Mouse (Mus musculus): ENCODE measurements at regions not wholly inside any gene's neighbourhood (a gene's known extent, or its start where the extent isn't known, plus 50 kb on each side); places are given as distances from the start of the nearest gene placed in this dataset.
A peak's percentile ranks its signal among the peaks of the same experiment; 100 is the strongest.

DNA sequence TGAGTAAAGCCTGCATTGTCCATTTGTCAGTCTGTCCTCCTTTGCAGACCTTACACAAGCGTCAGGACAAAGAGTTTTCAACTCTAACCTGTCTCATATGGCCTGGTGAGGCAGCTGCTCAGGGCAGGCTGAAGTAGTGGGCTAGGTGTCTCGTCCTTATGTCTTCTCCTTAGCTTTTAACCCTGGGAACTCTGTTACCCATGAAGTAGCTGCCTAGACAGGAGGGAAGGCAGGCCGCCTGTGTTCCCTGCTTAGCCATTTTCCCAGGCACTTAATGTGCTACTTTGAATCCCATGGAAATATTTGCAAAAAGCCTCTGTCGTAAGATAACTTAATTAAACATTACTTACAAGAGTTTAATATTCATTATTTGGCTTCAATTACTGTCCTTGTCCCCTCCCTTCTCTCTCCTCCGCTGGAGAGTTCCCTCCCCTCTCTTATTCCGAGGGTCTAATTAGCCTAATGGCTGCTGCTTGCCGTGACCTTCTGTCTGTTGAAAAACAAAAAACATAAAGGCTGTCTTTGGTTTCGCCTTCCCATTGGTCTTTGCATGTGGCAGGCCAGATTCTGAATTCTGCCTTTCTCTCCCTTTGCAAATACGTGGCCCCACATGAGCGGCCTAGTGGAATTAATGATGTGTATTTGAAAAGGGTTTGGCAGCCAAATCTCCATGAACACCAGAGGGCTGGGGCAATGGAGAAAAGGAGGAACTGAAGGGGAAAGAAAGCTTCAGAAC, 642.2 kb upstream of the Fam160b2 start:
- H3K9me3 ChIP-seq (ENCODE audit: low read length) = no peaks in the 10 kb centered on the region
- ATAC-seq (ENCODE audit: low FRiP score) (peak; percentile 65), DNase-seq (ENCODE audit: low spot score) (peak; percentile 83)
- H3K27ac ChIP-seq (ENCODE audit: low read depth, low read length) = 0 out of 2 replicates have a peak overlapping the region, but pooled peaks have one; percentile 12
- 0 out of 2 replicates have a peak, but pooled peaks cover 3% of the 10 kb centered on the region for H3K4me1 ChIP-seq (ENCODE audit: insufficient read depth, low read length)
- H3K27me3 ChIP-seq (ENCODE audit: insufficient read depth, low read length) = no peaks in the 10 kb centered on the region
- 22% methylated on average over 10 of the region's 10 CpGs for WGBS
- H3K9ac ChIP-seq (replicated peaks; ENCODE audit: low read length, poor library complexity, severe bottlenecking) = no peak overlapping the region
- H3K36me3 ChIP-seq (ENCODE audit: insufficient read depth, low read length) = no peaks in the 10 kb centered on the region
- TF ChIP-seq CTCF (IDR thresholded peaks at IDR 0.05) = no peak
- no peak overlapping the region for H3K4me2 ChIP-seq (ENCODE audit: low read depth, low read length, poor library complexity, severe bottlenecking)
- H3K4me3 ChIP-seq (ENCODE audit: low read depth, low read length) = no peak overlapping the region

DNA sequence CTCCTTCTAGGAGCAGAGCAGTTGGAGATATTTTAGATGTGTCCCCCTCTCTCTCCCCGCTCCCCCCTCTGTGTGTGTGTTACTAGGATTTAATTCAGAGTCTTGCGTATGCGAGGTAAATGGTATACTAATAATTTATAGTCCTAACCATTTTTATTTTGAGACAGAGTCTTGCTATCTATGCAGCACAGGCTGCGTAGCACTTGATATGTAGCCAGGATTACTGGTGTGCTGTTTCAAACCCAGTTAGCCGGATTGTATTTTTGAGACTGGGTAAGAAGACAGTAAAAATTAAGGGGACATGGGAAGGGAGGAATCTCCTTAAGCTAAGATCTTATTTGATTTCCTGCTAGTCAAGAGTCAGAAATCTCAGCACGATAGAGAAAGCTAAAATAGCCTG, 636.6 kb upstream of the Fam160b2 start:
- TF ChIP-seq CTCF (IDR thresholded peaks at IDR 0.05) = no peak
- no peak overlapping the region for H3K4me3 ChIP-seq (ENCODE audit: low read depth, low read length)
- H3K9me3 ChIP-seq (ENCODE audit: low read length) = no peaks in the 10 kb centered on the region
- no peaks in the 10 kb centered on the region for H3K4me1 ChIP-seq (ENCODE audit: insufficient read depth, low read length)
- no peak for ATAC-seq (ENCODE audit: low FRiP score)
- no peaks in the 10 kb centered on the region for H3K36me3 ChIP-seq (ENCODE audit: insufficient read depth, low read length)
- DNase-seq (ENCODE audit: low spot score) = no peak
- H3K9ac ChIP-seq (replicated peaks; ENCODE audit: low read length, poor library complexity, severe bottlenecking) = no peak overlapping the region
- H3K4me2 ChIP-seq (ENCODE audit: low read depth, low read length, poor library complexity, severe bottlenecking) = no peak overlapping the region
- no peaks in the 10 kb centered on the region for H3K27me3 ChIP-seq (ENCODE audit: insufficient read depth, low read length)
- WGBS = 75% methylated on average over 6 of the region's 6 CpGs
- no peak overlapping the region for H3K27ac ChIP-seq (ENCODE audit: low read depth, low read length)

DNA sequence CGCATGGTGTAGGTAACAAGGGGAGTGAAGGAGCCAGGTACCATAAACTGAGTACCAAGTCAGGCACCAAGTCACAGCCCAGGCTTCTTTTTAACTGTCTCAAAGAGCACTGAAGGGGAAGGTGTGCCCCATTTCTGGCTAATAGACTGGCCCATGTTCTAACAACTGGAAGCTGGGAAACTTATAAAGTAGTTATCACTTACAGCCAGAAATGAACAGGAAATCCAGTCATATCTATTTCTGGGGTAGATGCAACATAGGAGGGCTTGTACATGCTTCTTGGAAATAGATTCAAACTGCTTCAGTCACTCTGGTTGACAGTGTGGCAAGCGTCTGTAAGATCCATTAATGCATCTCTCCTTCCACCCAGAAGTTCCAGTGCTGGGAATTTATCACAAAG, 635.3 kb upstream of the Fam160b2 start:
- Histone ChIP-seq H3K27me3 (ENCODE audit: insufficient read depth, low read length) (no peaks in the 10 kb centered on the region), H3K36me3 (ENCODE audit: insufficient read depth, low read length) (no peaks in the 10 kb centered on the region), H3K4me1 (ENCODE audit: insufficient read depth, low read length) (no peaks in the 10 kb centered on the region), H3K4me2 (ENCODE audit: low read depth, low read length, poor library complexity, severe bottlenecking) (no peak overlapping the region), H3K9ac (replicated peaks; ENCODE audit: low read length, poor library complexity, severe bottlenecking) (no peak overlapping the region), H3K27ac (ENCODE audit: low read depth, low read length) (no peak overlapping the region), H3K4me3 (ENCODE audit: low read depth, low read length) (no peak overlapping the region), H3K9me3 (ENCODE audit: low read length) (no peaks in the 10 kb centered on the region)
- DNase-seq (ENCODE audit: low spot score) (no peak), ATAC-seq (ENCODE audit: low FRiP score) (no peak)
- no peak for TF ChIP-seq CTCF (IDR thresholded peaks at IDR 0.05)
- WGBS = 91% methylated on average over 2 of the region's 2 CpGs

DNA sequence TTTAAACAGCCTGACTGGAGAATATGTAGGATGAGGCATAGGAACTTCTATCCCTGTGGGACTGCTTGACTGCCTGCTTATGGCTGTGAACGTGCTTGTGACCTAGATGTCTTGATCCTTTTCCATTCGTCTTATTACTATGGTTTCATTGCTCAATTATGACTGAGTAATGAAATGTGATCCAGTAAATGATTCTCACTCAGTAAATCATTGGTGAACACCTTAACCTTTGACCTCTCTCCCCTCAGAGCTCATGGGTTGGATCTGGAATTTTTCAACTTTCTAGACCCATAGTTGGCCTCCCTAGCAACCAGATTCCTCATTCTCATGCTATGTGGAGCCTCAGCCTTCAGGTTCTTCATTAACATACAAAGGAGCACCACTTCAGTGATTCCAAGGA, 634.6 kb upstream of the Fam160b2 start:
- Histone ChIP-seq H3K4me3 (ENCODE audit: low read depth, low read length) (no peak overlapping the region), H3K27ac (ENCODE audit: low read depth, low read length) (no peak overlapping the region), H3K4me2 (ENCODE audit: low read depth, low read length, poor library complexity, severe bottlenecking) (no peak overlapping the region), H3K4me1 (ENCODE audit: insufficient read depth, low read length) (no peaks in the 10 kb centered on the region), H3K9ac (replicated peaks; ENCODE audit: low read length, poor library complexity, severe bottlenecking) (no peak overlapping the region), H3K27me3 (ENCODE audit: insufficient read depth, low read length) (no peaks in the 10 kb centered on the region), H3K36me3 (ENCODE audit: insufficient read depth, low read length) (no peaks in the 10 kb centered on the region), H3K9me3 (ENCODE audit: low read length) (no peaks in the 10 kb centered on the region)
- 79% methylated on average over 2 of the region's 2 CpGs for WGBS
- ATAC-seq (ENCODE audit: low FRiP score) (no peak), DNase-seq (ENCODE audit: low spot score) (no peak)
- no peak for TF ChIP-seq CTCF (IDR thresholded peaks at IDR 0.05)

DNA sequence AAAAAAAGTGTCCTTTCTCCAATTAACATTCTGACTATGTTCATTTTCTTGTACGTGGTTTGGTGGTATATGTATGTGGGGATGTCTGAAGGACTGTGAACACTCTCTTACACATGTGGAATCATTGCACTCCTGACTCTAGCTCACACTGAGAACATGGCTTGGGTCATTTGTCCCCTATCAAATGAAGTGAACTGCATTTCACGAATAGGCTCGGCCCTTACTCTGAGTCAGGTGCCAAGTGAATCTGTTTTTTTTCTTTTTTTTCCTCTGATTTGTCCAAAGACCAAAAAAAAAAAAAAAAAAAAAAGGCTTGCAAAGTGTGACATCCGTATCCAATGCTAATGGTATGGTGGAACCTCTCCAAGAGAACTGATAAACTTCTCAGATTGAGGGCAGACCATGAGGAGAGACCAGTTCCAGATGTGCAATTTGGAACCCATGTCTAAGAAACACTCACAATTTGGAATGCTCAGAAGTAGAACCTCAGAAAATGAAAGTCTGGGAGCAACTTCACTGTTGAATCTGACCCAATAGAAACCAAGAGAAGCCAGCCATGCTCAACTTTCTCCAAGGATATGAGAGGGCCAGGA, 631.7 kb upstream of the Fam160b2 start:
- no peaks in the 10 kb centered on the region for H3K9me3 ChIP-seq (ENCODE audit: low read length)
- 84% methylated on average over 4 of the region's 4 CpGs for WGBS
- DNase-seq (ENCODE audit: low spot score) = no peak

DNA sequence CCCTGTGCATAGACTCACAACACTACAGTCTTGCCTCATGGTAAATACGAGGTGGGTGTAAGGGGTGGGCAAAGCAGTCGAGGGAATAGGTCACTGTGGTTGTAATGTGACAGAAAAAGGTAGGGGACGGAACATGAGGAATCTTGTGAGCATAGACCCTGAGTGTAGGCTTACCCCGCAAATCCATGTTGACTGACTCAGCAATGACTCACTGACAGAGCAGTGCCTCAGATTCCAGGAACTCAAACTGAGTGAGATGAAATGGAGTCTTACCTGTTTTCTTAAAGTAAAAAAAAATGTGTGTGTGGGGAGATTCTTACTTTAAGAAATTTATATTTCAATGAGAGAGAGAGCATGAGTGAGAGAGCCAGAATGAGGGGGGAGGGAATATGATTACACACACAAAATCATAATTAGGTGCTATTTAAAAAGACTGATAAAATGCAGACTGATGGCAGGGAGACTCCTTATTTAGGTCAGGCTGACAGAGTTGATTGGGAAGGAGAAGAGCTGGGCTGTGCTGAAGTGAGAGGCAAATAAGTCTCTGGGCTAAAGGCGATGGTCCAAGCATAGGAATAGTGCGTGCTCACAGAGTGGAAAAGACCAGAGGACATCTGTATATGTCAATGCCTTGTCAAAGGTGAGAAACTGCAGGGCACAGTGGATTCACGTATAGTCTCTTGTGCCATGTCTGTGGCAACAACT, 631.0 kb upstream of the Fam160b2 start:
- Histone ChIP-seq H3K4me3 (ENCODE audit: low read depth, low read length) (no peak overlapping the region), H3K9ac (replicated peaks; ENCODE audit: low read length, poor library complexity, severe bottlenecking) (no peak overlapping the region), H3K4me1 (ENCODE audit: insufficient read depth, low read length) (no peaks in the 10 kb centered on the region), H3K36me3 (ENCODE audit: insufficient read depth, low read length) (no peaks in the 10 kb centered on the region), H3K4me2 (ENCODE audit: low read depth, low read length, poor library complexity, severe bottlenecking) (no peak overlapping the region), H3K27me3 (ENCODE audit: insufficient read depth, low read length) (no peaks in the 10 kb centered on the region), H3K27ac (ENCODE audit: low read depth, low read length) (no peak overlapping the region), H3K9me3 (ENCODE audit: low read length) (no peaks in the 10 kb centered on the region)
- ATAC-seq (ENCODE audit: low FRiP score) (no peak), DNase-seq (ENCODE audit: low spot score) (no peak)
- no peak for TF ChIP-seq CTCF (IDR thresholded peaks at IDR 0.05)
- 93% methylated on average over 7 of the region's 7 CpGs for WGBS

More for the DNA sequence above, 631.7 kb upstream of the Fam160b2 start:
- Histone ChIP-seq H3K4me1 (ENCODE audit: insufficient read depth, low read length) (no peaks in the 10 kb centered on the region), H3K4me3 (ENCODE audit: low read depth, low read length) (no peak overlapping the region), H3K27me3 (ENCODE audit: insufficient read depth, low read length) (no peaks in the 10 kb centered on the region), H3K36me3 (ENCODE audit: insufficient read depth, low read length) (no peaks in the 10 kb centered on the region), H3K4me2 (ENCODE audit: low read depth, low read length, poor library complexity, severe bottlenecking) (no peak overlapping the region), H3K9ac (replicated peaks; ENCODE audit: low read length, poor library complexity, severe bottlenecking) (no peak overlapping the region), H3K27ac (ENCODE audit: low read depth, low read length) (no peak overlapping the region)
- ATAC-seq (ENCODE audit: low FRiP score) = no peak
- no peak for TF ChIP-seq CTCF (IDR thresholded peaks at IDR 0.05)

Data from midbrain, postnatal 0 days (tissue).